Mouse (Mus musculus) erythroblast, embryonic 14.5 days (primary cell): ENCODE data around the gene Mms19. TPM values are rescaled to one million over a fixed set of nuclear protein-coding genes. Genes with fewer than 3 reads are reported as not detected.

Experiments
- H3K27me3 ChIP-seq: 2 replicates; pipeline ENCODE4 v1.6.1; 2012; ENCODE audit warnings: inconsistent platforms; ENCODE audit not compliant: control insufficient read depth
- H3K36me3 ChIP-seq: 2 replicates; pipeline ENCODE4 v1.6.1; 2012; ENCODE audit warnings: mild to moderate bottlenecking, inconsistent platforms; ENCODE audit not compliant: control insufficient read depth
- H3K4me1 ChIP-seq: 2 replicates; pipeline ENCODE4 v1.6.1; 2012; ENCODE audit warnings: inconsistent platforms; ENCODE audit not compliant: control insufficient read depth
- H3K4me3 ChIP-seq: replicated peaks from 2 replicates; pipeline ENCODE3; 2012; ENCODE audit warnings: moderate library complexity, mild to moderate bottlenecking, inconsistent platforms
- H3K9me3 ChIP-seq: 2 replicates; pipeline ENCODE4 v1.6.1; 2012; ENCODE audit warnings: low read length, inconsistent platforms, mixed read lengths; ENCODE audit not compliant: control insufficient read depth
- GATA1 ChIP-seq: IDR thresholded peaks from 2 replicates; pipeline ENCODE4 v1.6.1; 2012; ENCODE audit warnings: low read length, inconsistent platforms, mixed read lengths
- TAL1 ChIP-seq: IDR thresholded peaks from 3 replicates; pipeline ENCODE4 v1.6.1; 2012; ENCODE audit warnings: low read length, inconsistent platforms, mixed read lengths
- polyA plus RNA-seq: library from polyadenylated mRNA; stranded (reverse); fragments of >175 nt; gene quantifications from 2 replicates; pipeline ENCODE4 v1.2.3, GENCODE M21; 2012

The Mms19 gene
- polyA plus RNA-seq, 1 experiment = 0.65 TPM

- no peaks in the 10 kb centered on the region for H3K36me3 ChIP-seq
- no peaks in the 10 kb centered on the region for H3K9me3 ChIP-seq
- TF ChIP-seq GATA1 (no peak), TAL1 (no peak)
- peak overlapping the region; percentile 39 for H3K4me3 ChIP-seq
- peaks cover 64% of the 10 kb centered on the region for H3K4me1 ChIP-seq
- no peaks in the 10 kb centered on the region for H3K27me3 ChIP-seq
These were observed 73.7 kb downstream of the Mms19 start for GRCm38 (mm10) chr19:41907079-41907760.

GRCm38 (mm10) chr19:41906311-41907078 lies 74.5 kb downstream of the Mms19 start:
- Histone ChIP-seq H3K36me3 (no peaks in the 10 kb centered on the region), H3K4me1 (peaks cover 64% of the 10 kb centered on the region), H3K4me3 (peak overlapping the region; percentile 39), H3K9me3 (no peaks in the 10 kb centered on the region), H3K27me3 (no peaks in the 10 kb centered on the region)
- TF ChIP-seq GATA1 = no peak
- no peak for TF ChIP-seq TAL1

GRCm38 (mm10) chr19:41905246-41905645 lies 75.7 kb downstream of the Mms19 start:
- TF ChIP-seq GATA1 (no peak), TAL1 (no peak)
- Histone ChIP-seq H3K4me1 (peaks cover 59% of the 10 kb centered on the region), H3K36me3 (no peaks in the 10 kb centered on the region), H3K27me3 (no peaks in the 10 kb centered on the region), H3K4me3 (no peak overlapping the region), H3K9me3 (no peaks in the 10 kb centered on the region)

GRCm38 (mm10) chr19:41902848-41903593 lies 77.9 kb downstream of the Mms19 start:
- H3K4me3 ChIP-seq = no peak overlapping the region
- TF ChIP-seq TAL1 (no peak), GATA1 (no peak)
- no peaks in the 10 kb centered on the region for H3K36me3 ChIP-seq
- H3K27me3 ChIP-seq = no peaks in the 10 kb centered on the region
- H3K9me3 ChIP-seq = no peaks in the 10 kb centered on the region
- peaks cover 58% of the 10 kb centered on the region for H3K4me1 ChIP-seq

- Histone ChIP-seq H3K9me3 (no peaks in the 10 kb centered on the region), H3K27me3 (no peaks in the 10 kb centered on the region), H3K36me3 (no peaks in the 10 kb centered on the region), H3K4me3 (no peak overlapping the region), H3K4me1 (peaks cover 51% of the 10 kb centered on the region)
- TF ChIP-seq TAL1 (no peak), GATA1 (no peak)
These were observed 79.3 kb downstream of the Mms19 start for GRCm38 (mm10) chr19:41901696-41902095.

GRCm38 (mm10) chr19:41900495-41901090 lies 80.4 kb downstream of the Mms19 start:
- no peaks in the 10 kb centered on the region for H3K36me3 ChIP-seq
- TF ChIP-seq TAL1 (no peak), GATA1 (no peak)
- H3K27me3 ChIP-seq = no peaks in the 10 kb centered on the region
- H3K4me1 ChIP-seq = peaks cover 48% of the 10 kb centered on the region
- no peaks in the 10 kb centered on the region for H3K9me3 ChIP-seq
- no peak overlapping the region for H3K4me3 ChIP-seq

GRCm38 (mm10) chr19:41898860-41899259 lies 82.1 kb downstream of the Mms19 start:
- Histone ChIP-seq H3K36me3 (no peaks in the 10 kb centered on the region), H3K9me3 (no peaks in the 10 kb centered on the region), H3K4me1 (peaks cover 51% of the 10 kb centered on the region), H3K27me3 (no peaks in the 10 kb centered on the region), H3K4me3 (no peak overlapping the region)
- TF ChIP-seq GATA1 (no peak), TAL1 (no peak)

- H3K4me1 ChIP-seq = peaks cover 57% of the 10 kb centered on the region
- peak overlapping the region; percentile 74 for H3K4me3 ChIP-seq
- no peak for TF ChIP-seq TAL1
- no peak for TF ChIP-seq GATA1
- H3K36me3 ChIP-seq = peaks cover 16% of the 10 kb centered on the region
- no peaks in the 10 kb centered on the region for H3K27me3 ChIP-seq
- no peaks in the 10 kb centered on the region for H3K9me3 ChIP-seq
These were observed 84.6 kb downstream of the Mms19 start for GRCm38 (mm10) chr19:41896319-41896711.
